Mouse (Mus musculus): ENCODE data around the gene Timd2. TPM values are rescaled to one million over a fixed set of nuclear protein-coding genes. Genes with fewer than 3 reads are reported as not detected.
"Not testable (repeated sequence)": the region's sequence is repeated elsewhere in the genome, so short reads cannot be mapped to it uniquely, and the experiment has no call there.

Gene Timd2
- total and polyA plus RNA-seq, 3 experiments = not detected

DNA sequence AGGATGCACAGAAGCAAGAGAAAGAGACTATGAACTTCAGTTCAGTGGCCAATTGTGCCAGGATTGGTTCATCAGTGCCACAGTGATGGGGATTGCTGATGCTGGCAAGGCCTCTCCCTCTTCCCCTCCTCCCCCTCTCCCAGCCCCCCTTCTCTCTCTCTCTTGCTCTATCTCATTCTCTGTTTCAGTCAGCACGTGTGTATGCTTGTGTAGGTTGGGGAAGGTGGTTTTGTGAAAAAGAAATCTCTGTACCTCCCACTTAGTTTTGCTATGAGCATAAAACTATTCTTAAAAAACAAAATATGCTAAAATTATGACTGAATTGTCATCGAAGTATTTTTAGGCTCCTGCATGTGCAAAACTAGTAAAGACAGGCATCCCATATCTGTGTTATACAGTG is 38.9 kb downstream of the Timd2 start:
- no peaks in the 10 kb centered on the region for H3K27me3 ChIP-seq (ENCODE audit: insufficient read depth, low read length)
- ATAC-seq (ENCODE audit: extremely low read depth, insufficient number of reproducible peaks, low FRiP score, poor library complexity, severe bottlenecking) (no peak), DNase-seq (ENCODE audit: low spot score) (no peak)
- no peaks in the 10 kb centered on the region for H3K9me3 ChIP-seq (replicated peaks)
- no peak for TF ChIP-seq POLR2AphosphoS5 (IDR thresholded peaks at IDR 0.05; ENCODE audit: insufficient replicate concordance, low read depth, low read length)
- no peak overlapping the region for H3K4me3 ChIP-seq (ENCODE audit: low read depth, low read length)
- no peaks in the 10 kb centered on the region for H3K36me3 ChIP-seq (replicated peaks)
- H3K4me1 ChIP-seq (ENCODE audit: insufficient read depth, low read depth, low read length) = peaks cover 10% of the 10 kb centered on the region

- ATAC-seq (ENCODE audit: extremely low read depth, insufficient number of reproducible peaks, low FRiP score, poor library complexity, severe bottlenecking) = no peak
- TF ChIP-seq TAL1 (conservative IDR thresholded peaks at IDR 0.05; ENCODE audit: low read depth, low read length) (no peak), CTCF (IDR thresholded peaks at IDR 0.05; ENCODE audit: low read depth, low read length) (no peak), POLR2AphosphoS5 (IDR thresholded peaks at IDR 0.05; ENCODE audit: insufficient replicate concordance, low read depth, low read length) (no peak), GATA1 (IDR thresholded peaks at IDR 0.05; ENCODE audit: borderline replicate concordance, low read length) (no peak), GATA2 (IDR thresholded peaks at IDR 0.05; ENCODE audit: borderline replicate concordance, low read depth, low read length) (no peak)
- Histone ChIP-seq H3K9me3 (replicated peaks) (no peaks in the 10 kb centered on the region), H3K4me1 (ENCODE audit: insufficient read depth, low read depth, low read length) (peaks cover 10% of the 10 kb centered on the region), H3K4me3 (ENCODE audit: low read depth, low read length) (no peak overlapping the region), H3K27me3 (ENCODE audit: insufficient read depth, low read length) (no peaks in the 10 kb centered on the region), H3K36me3 (replicated peaks) (no peaks in the 10 kb centered on the region)
- DNase-seq (ENCODE audit: low spot score) = no peak
Observed at GRCm38 (mm10) chr11:46667105-46667504, 39.8 kb downstream of the Timd2 start.

GRCm38 (mm10) chr11:46665599-46666522 is 41.0 kb downstream of the Timd2 start:
- Histone ChIP-seq H3K4me3 (ENCODE audit: low read depth, low read length) (no peak overlapping the region), H3K27me3 (ENCODE audit: insufficient read depth, low read length) (no peaks in the 10 kb centered on the region), H3K4me1 (ENCODE audit: insufficient read depth, low read depth, low read length) (peaks cover 10% of the 10 kb centered on the region), H3K36me3 (replicated peaks) (no peaks in the 10 kb centered on the region), H3K9me3 (replicated peaks) (no peaks in the 10 kb centered on the region)
- DNase-seq (ENCODE audit: low spot score) (no peak), ATAC-seq (ENCODE audit: extremely low read depth, insufficient number of reproducible peaks, low FRiP score, poor library complexity, severe bottlenecking) (0 out of 2 replicates have a peak, but pooled peaks have one; percentile 42)
- TF ChIP-seq GATA1 (IDR thresholded peaks at IDR 0.05; ENCODE audit: borderline replicate concordance, low read length) (no peak), TAL1 (conservative IDR thresholded peaks at IDR 0.05; ENCODE audit: low read depth, low read length) (no peak), CTCF (IDR thresholded peaks at IDR 0.05; ENCODE audit: low read depth, low read length) (no peak), POLR2AphosphoS5 (IDR thresholded peaks at IDR 0.05; ENCODE audit: insufficient replicate concordance, low read depth, low read length) (no peak), GATA2 (IDR thresholded peaks at IDR 0.05; ENCODE audit: borderline replicate concordance, low read depth, low read length) (no peak)

DNA sequence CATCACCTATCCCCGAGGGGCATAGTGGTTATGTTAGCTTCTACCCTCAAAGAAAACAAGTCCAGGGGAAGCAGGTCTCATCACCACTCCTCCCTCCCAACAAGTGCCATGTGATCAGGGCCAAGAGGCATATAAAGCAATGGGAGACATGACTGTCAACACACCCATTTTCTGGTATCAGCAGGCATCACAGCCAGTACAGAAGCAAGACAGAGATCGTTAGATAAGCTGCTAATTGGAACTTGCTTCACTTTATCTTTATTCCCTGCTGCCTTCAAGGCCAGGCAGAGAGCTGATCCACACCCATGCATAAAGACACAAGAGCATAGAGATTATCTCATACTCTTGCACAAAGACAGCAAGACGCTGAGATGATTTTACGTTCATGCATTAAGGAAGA is 43.6 kb downstream of the Timd2 start:
- Histone ChIP-seq H3K27me3 (ENCODE audit: insufficient read depth, low read length) (no peaks in the 10 kb centered on the region), H3K4me3 (ENCODE audit: low read depth, low read length) (no peak overlapping the region), H3K36me3 (replicated peaks) (no peaks in the 10 kb centered on the region), H3K9me3 (replicated peaks) (no peaks in the 10 kb centered on the region), H3K4me1 (ENCODE audit: insufficient read depth, low read depth, low read length) (peaks cover 10% of the 10 kb centered on the region)
- no peak for DNase-seq (ENCODE audit: low spot score)
- TF ChIP-seq POLR2AphosphoS5 (IDR thresholded peaks at IDR 0.05; ENCODE audit: insufficient replicate concordance, low read depth, low read length) = no peak
- TF ChIP-seq CTCF (IDR thresholded peaks at IDR 0.05; ENCODE audit: low read depth, low read length) = no peak
- TF ChIP-seq TAL1 (conservative IDR thresholded peaks at IDR 0.05; ENCODE audit: low read depth, low read length) = no peak
- no peak for TF ChIP-seq GATA1 (IDR thresholded peaks at IDR 0.05; ENCODE audit: borderline replicate concordance, low read length)
- no peak for TF ChIP-seq GATA2 (IDR thresholded peaks at IDR 0.05; ENCODE audit: borderline replicate concordance, low read depth, low read length)
- ATAC-seq (ENCODE audit: extremely low read depth, insufficient number of reproducible peaks, low FRiP score, poor library complexity, severe bottlenecking) = peak; percentile 83

GRCm38 (mm10) chr11:46652476-46652875 is 54.4 kb downstream of the Timd2 start:
- no peaks in the 10 kb centered on the region for H3K9me3 ChIP-seq (replicated peaks)
- ATAC-seq (ENCODE audit: extremely low read depth, insufficient number of reproducible peaks, low FRiP score, poor library complexity, severe bottlenecking) (no peak), DNase-seq (ENCODE audit: low spot score) (no peak)
- H3K4me1 ChIP-seq (ENCODE audit: insufficient read depth, low read depth, low read length) = no peaks in the 10 kb centered on the region
- TF ChIP-seq TAL1 (conservative IDR thresholded peaks at IDR 0.05; ENCODE audit: low read depth, low read length) (no peak), POLR2AphosphoS5 (IDR thresholded peaks at IDR 0.05; ENCODE audit: insufficient replicate concordance, low read depth, low read length) (no peak), GATA1 (IDR thresholded peaks at IDR 0.05; ENCODE audit: borderline replicate concordance, low read length) (no peak), GATA2 (IDR thresholded peaks at IDR 0.05; ENCODE audit: borderline replicate concordance, low read depth, low read length) (no peak), CTCF (IDR thresholded peaks at IDR 0.05; ENCODE audit: low read depth, low read length) (no peak)
- no peaks in the 10 kb centered on the region for H3K27me3 ChIP-seq (ENCODE audit: insufficient read depth, low read length)
- no peak overlapping the region for H3K4me3 ChIP-seq (ENCODE audit: low read depth, low read length)
- no peaks in the 10 kb centered on the region for H3K36me3 ChIP-seq (replicated peaks)

DNA sequence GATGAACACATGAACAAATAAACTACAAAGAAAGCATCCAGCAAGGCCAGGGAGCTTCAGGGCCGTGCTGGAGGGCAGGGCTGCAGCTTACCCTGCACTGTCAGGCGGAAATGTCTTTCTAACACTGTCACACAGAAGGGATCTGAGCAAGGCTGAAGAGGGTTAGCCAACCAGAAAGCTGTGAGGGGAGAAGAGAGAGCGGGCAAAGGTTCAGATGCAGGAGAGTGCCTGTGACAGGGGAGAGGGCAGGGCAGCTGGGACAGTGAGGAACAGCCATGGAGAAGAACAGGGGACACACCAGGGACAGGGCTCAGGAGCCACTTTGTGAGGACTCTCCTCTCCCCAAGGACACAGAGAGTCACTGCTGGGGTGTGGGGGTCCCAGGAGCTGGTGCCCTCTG is 57.2 kb downstream of the Timd2 start:
- not testable (repeated sequence) for H3K4me3 ChIP-seq (ENCODE audit: low read depth, low read length); DNase-seq (ENCODE audit: low spot score); ATAC-seq (ENCODE audit: extremely low read depth, insufficient number of reproducible peaks, low FRiP score, poor library complexity, severe bottlenecking); H3K9me3 ChIP-seq (replicated peaks); H3K4me1 ChIP-seq (ENCODE audit: insufficient read depth, low read depth, low read length); H3K36me3 ChIP-seq (replicated peaks); H3K27me3 ChIP-seq (ENCODE audit: insufficient read depth, low read length)
